Mouse (Mus musculus) mouse embryonic stem cell (cell line): ENCODE measurements at regions not wholly inside any gene's neighbourhood (a gene's known extent, or its start where the extent isn't known, plus 50 kb on each side); places are given as distances from the start of the nearest gene placed in this dataset.

Experiments used
- in situ Hi-C, 2 experiments: fragments of 300-500 bp; cut with MboI; formaldehyde crosslinking; loops; 1 replicate in 1 of 2; 3 replicates in 1 of 2; pipeline ENCODE4 v1.14.3; 2019 to 2020; ENCODE audit warnings: low sequenced_read_pairs in 2 of 2, low pct_unique_long_range_greater_than_20kb in 1 of 2, mixed read lengths in 1 of 2; ENCODE audit not compliant: unreplicated experiment in 1 of 2

- in situ Hi-C loops, result no loop called here
Observed at GRCm38 (mm10) chr13:47693815-47694214, 567.2 kb upstream of the Id4 start.

DNA sequence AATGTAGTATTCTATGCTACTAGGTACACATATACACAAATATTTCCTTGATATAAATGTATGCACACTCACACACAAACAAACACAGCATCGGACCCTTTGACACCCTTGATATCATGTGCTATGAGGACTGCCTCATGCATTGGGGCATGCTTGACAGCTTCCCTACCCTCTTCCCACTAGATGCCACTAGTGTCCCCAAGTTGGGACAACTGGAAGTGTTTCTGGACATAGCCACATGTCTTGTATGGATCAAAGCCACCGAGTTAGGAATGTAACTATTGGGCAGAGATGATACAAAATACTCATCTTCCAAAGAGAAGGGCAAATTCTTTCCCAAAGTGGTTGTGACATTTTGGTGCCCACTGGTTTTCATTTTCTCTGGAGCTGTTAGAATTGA is 565.2 kb upstream of the Id4 start:
- in situ Hi-C loops, result no loop called here

GRCm38 (mm10) chr13:47700556-47700955 is 560.5 kb upstream of the Id4 start:
- in situ Hi-C loops, result no loop called here

DNA sequence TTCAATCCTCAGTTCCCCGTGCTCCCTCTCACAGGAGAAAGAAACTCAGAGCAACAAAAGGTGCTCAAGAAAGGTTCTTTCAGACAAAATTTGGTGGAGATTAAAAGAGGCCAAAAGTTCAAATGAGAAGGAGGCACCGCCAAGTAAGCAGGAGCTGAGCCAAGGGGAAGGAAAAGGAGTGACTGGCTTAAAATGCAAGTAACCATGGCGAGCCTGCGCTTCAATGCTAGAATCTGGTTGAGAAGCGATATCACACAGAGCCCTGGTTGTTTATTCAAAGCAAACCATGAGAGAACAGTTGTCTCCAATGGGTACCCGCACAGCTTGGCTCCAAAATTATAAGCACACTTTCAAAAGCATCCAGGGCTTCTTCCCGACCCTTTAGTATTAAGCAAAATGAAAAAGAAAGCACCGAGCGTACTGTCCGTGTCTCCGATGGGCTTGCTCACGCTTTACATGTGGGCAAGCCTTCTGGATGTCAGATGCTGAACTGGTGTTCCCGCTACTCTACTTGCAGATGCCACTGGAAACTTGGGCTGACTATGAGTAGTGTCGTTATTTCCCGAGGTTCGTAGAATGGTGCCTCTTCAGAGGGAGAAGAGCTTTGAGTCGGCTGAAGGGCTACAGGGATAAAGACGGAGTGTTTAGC is 552.9 kb upstream of the Id4 start:
- in situ Hi-C loops, result no loop called here

GRCm38 (mm10) chr13:47709323-47709722 is 551.7 kb upstream of the Id4 start:
- in situ Hi-C loops, result no loop called here

GRCm38 (mm10) chr13:47712507-47712906 is 548.5 kb upstream of the Id4 start:
- in situ Hi-C loops, result no loop called here

- in situ Hi-C loops, result no loop called here
Observed at GRCm38 (mm10) chr13:47716265-47716664, 544.8 kb upstream of the Id4 start.

DNA sequence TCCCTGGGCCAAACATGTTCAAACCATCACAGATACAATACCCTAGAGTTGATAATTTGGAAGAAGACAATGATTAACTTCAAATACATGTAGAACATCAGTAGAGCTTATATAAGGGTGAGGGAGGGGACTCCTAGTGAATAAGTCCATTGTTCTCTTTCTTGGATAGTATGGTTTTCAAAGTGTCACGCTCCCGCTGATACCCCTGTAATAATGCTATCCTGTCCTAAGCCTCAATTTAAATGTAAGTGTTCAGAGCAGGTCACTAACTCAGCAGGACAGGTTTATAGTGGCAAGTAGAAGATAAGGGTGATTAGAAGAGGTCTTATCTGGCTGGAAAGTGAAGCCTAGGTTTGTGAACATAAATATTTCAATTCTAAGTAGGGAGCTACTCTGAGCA is 540.4 kb upstream of the Id4 start:
- in situ Hi-C loops, result no loop called here

GRCm38 (mm10) chr13:47734415-47734814 is 526.6 kb upstream of the Id4 start:
- in situ Hi-C loops, result no loop called here

- in situ Hi-C loops, result no loop called here
Observed at GRCm38 (mm10) chr13:47735426-47736063, 525.5 kb upstream of the Id4 start.

DNA sequence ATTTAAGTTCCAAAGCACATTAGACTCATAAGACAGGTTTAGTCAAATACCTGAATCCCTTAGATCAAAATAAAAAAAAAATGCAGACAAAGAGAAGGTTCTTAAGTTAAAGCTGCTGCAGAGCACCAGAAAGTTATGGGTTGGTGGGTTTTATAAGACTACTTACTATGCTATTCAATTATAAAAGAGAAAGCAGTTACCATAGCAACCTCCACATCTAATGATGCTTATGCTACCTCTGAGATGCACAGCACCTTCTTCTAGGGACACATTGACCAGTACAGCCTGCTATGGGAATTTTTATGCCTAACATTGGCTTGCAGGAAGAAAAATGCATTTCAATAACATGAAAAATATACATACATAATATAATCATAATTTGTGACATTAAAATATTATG is 512.1 kb upstream of the Id4 start:
- in situ Hi-C loops, result no loop called here

GRCm38 (mm10) chr13:47751033-47751432 is 510.0 kb upstream of the Id4 start:
- in situ Hi-C loops, result no loop called here

DNA sequence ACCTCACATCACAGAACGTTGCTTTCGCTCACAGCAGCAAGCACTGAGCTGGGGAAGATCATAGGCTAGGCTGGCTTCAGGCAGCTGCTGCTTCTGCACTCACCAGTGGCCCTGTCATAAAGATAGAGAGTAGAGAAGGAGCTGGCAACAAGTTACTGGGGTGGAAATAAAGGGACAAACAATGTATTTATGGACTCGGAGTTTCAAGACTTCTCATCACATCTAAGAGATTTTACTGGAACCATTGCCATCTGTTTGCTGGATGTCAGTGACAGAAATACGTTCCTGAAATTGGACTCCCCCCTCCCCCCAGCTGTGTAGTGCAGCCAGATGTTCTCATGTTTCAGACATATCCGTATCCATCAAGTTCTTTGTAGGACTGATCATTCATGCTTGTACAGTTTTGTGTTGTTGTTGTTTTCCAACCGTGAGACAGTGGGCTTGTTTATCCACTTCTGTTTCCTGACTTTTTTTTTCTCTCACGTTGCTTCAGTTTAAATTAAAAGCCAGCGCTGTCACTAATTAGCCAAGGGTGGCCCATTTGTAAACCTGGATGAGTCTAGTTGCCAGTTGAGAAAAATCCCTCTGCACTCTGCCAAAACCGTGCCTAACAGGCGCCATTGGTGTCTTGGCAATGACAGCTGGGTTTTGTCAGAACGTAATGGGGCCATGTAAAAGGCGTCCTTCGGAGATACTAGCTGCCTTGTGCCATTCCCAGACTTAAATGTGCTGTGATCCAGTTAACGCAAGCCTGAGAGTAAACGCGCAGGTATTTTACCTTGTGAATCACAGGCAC is 496.0 kb upstream of the Id4 start:
- in situ Hi-C loops, result no loop called here

DNA sequence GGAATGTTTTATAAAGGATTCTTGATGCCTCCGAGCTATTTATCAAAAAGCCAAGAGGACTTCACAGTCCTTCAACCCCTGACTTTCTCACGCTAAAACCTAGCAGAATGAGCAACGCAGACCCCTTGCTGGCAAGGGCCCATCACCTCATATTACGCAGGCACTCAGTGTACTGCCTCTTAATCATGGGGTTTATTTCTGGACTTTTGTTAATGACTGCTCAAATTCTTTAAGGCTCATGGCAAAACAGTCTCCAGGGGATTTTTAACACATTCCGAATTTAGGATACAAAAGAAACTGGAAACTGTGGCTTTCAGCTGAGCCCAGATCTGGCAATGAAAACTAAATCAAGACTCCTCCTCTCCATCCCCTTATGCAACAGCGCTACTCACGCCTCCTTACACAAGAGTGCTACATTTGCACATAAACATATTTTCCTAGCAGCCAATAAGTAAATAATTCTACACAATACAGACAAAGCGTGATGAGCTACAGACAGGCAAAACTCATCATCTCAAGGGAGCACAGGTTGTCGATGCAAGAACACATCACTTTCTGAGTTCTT is 492.0 kb upstream of the Id4 start:
- in situ Hi-C loops, result no loop called here

DNA sequence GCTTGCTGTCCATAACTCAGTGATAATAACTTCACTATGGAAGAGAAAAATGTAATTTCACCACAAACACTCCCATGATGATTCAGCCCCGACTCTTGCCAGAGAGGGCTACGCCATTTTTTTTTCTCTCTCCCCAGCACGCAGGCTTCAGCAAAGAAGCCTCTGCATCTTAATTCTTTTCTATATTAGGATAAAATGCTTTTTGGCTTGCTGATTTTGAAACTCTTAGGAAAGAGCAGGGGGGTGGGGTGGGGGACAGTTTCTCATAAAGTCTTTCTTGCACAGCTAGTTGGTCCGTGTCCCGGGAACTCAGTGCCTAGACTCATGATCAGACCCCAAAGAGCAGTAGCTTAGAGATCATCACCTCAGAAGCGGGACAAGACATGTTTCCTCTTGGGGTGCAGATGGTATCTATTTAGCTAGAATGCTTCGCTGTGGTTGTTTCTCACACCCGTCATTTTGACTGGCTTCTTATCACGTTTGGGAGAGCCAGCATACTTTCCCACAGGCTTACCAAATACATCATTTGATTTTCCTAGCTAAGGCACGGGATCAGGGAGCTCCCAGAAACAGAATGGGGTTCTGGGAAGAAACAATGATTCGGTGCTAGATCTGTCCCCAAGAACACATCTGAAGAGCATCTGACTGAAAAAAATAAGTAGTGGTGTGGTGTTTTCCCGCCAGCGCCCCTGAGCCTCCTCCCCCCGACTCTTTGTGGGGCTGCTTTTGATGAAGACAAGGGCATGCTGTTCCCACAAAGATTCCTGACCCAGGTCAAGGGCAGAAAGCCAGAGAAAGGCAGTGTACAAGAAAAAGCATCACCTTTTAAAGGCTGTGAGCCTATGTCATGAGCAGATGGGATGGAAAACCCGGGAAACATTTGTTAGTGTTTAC is 483.6 kb upstream of the Id4 start:
- in situ Hi-C loops, result no loop called here

DNA sequence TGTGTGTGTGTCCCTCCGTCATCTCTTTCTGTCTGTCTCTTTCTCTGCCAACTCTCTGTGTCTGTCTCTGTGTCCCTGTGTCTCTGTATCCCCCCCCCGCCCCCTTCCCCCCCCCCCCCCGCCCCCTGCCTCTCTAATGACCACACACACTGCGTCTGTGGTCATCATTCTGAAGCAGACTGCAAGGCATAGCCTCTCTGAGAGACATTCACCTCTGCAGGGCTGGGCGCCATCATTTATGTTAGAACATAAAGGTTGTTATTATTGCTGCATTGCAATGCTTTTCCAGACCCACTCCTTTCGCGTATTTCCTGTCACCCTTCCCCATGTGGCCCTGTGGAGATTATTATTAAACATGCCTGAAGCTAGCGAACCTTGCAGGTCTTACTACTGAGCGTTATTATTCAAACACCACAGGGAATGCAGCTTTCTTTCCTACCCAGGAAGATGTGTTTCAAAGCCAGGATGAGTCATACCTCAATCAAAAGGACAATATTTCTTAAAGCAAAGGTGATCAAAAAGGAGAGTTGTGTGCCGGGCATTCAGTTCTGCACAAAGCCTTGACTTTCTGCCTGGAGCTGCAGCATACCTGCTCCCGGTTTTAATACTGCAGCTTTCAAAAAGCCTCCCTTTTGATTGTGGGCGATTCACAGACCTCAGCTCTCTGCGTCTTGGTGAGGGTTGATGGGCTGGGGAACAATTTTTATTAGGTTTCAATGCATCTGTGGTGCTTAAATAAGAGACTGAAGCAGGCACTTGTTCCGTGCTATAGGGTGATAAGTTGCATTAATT is 482.6 kb upstream of the Id4 start:
- in situ Hi-C loops, result no loop called here

DNA sequence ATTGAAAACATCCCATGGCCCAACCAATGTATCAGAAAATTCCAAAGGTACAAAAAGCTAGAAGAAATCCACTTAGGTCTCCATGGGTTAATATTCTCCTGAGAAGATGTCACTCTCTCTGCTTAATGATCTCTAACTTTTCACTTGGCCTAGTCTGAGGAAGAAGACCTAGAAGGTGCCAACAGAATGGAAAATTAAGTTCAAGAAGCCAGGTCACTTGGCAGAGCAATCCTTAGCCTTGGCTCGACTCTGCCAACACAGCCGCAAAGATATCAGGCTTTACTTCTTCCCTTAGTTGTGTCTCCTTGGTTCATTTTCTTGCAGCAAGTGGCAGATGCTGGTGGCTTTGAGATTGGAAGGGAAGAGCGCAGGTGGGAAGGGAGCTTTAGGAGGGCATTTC is 476.6 kb upstream of the Id4 start:
- in situ Hi-C loops, result no loop called here

- in situ Hi-C loops, result no loop called here
Observed at GRCm38 (mm10) chr13:47797859-47798258, 463.2 kb upstream of the Id4 start.
